Mouse (Mus musculus): ENCODE results near the gene Celf5.

GRCm38 (mm10) chr10:81498316-81499249 is 16.1 kb upstream of the Celf5 start:
- TF ChIP-seq CTCF (conservative IDR thresholded peaks at IDR 0.05; ENCODE audit: insufficient read depth, insufficient read length, low read depth, low read length) (no peak), POLR2A (IDR thresholded peaks at IDR 0.05; ENCODE audit: low read depth, low read length) (no peak)
